Mouse (Mus musculus) liver, adult 2 months (tissue): Measurements from ENCODE around the gene Tsc22d4.

Source experiments
- CTCF ChIP-seq: fragments of 200-500 bp; IDR thresholded peaks from 2 replicates; pipeline ENCODE4 v1.5.1; 2011; ENCODE audit warnings: low read depth, low read length, control low read depth
- POLR2A ChIP-seq: fragments of 200-500 bp; IDR thresholded peaks from 2 replicates; pipeline ENCODE4 v1.6.1; 2011; ENCODE audit warnings: low read length, control low read depth; ENCODE audit not compliant: insufficient read depth; ENCODE audit errors: extremely low read depth

GRCm38 (mm10) chr5:137726767-137727166 is 18.8 kb upstream of the Tsc22d4 start:
- peak; percentile 73 for TF ChIP-seq CTCF
- no peak for TF ChIP-seq POLR2A
